8 mouse cellular contexts compared by ENCODE assay signal in the genomic region with DNA sequence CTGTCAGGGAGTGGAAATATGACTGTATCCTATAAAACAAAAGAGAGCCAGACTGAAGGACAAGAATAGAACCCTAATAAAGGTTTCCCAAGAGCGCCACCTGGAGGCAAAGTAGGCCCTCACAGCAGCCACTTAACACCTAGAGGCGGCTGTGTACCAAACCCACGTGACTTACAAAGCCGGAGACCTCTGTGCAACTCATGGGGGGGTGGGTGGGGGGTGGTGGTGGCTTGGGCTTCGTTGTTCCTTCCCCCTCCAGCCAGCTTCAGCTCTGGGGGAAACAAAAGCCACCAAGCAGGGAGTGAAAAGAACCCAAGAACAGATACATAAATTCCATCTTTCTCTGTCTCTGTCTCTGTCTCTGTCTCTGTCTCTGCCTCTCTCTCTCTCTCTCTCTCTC. TPM values are rescaled to one million over a fixed set of nuclear protein-coding genes. Genes with fewer than 3 reads are reported as not detected.
A peak's percentile ranks its signal among the peaks of the same experiment; 100 is the strongest.
DNase-seq lines count a peak whose midpoint lies in the region; ATAC-seq lines count a peak whose summit lies in the region.

No protein-coding gene starts in this region.

- peaks cover 4% of the 10 kb centered on the region for H3K4me1 ChIP-seq in liver, embryonic 15.5 days (replicated peaks)

- no peaks in the 10 kb centered on the region for H3K27me3 ChIP-seq in liver, embryonic 15.5 days

- H3K9ac ChIP-seq in liver, embryonic 15.5 days: no peak overlapping the region

- DNase-seq in CD4-positive helper T cell, adult 2 months (ENCODE audit: low read depth, low spot score): peak; percentile 73
- peak; percentile 92 for DNase-seq in R1 (ENCODE audit: low read depth, low spot score)
- DNase-seq in cerebellum, postnatal 4 days (ENCODE audit: low spot score in 2 of 2): peak; percentile 58 to 83
- peak; percentile 85 to 92 for DNase-seq in kidney, adult 8-10 months
- peak; percentile 82 for DNase-seq in retina, embryonic 14.5 days (ENCODE audit: low spot score)
- DNase-seq in urinary bladder, adult 18-20 months (ENCODE audit: low spot score in 2 of 2): peak; percentile 67 to 72

- no peak overlapping the region; the same call in 1 of the 2 replicates for H3K27ac ChIP-seq in liver, embryonic 15.5 days (replicated peaks)

- ATAC-seq in granulocyte monocyte progenitor cell, adult 5-6 weeks (replicated peaks; ENCODE audit: poor library complexity, severe bottlenecking): peak; percentile 85
- ATAC-seq in liver, embryonic 15.5 days (ENCODE audit: insufficient read depth): peak; percentile 60; the same call in 1 of the 2 replicates

- WGBS in liver, embryonic 15.5 days (ENCODE audit: insufficient replicate concordance): 2% methylated on average over 5 of the region's 5 CpGs

- H3K36me3 ChIP-seq in liver, embryonic 15.5 days (replicated peaks): no peaks in the 10 kb centered on the region

- H3K4me2 ChIP-seq in liver, embryonic 15.5 days: peak overlapping the region; percentile 64

- no peaks in the 10 kb centered on the region for H3K9me3 ChIP-seq in liver, embryonic 15.5 days (replicated peaks)

- H3K4me3 ChIP-seq in liver, embryonic 15.5 days (replicated peaks): no peak overlapping the region

RNA-seq across cellular contexts. Expression of gene Ggt6, which starts 6.6 kb away (rescaled TPM):
- not detected in 2 replicates for total RNA-seq in granulocyte monocyte progenitor cell, adult 5-6 weeks (2014; fragmentation: Nextera tagmentation)
- not detected in 2 replicates for total RNA-seq in granulocyte monocyte progenitor cell, adult 5-6 weeks (2017)
- polyA plus RNA-seq in liver, embryonic 15.5 days (2015; fragmentation: Nextera tagmentation; extraction: Ambion mirVana): 0.32 and 0.36 TPM in 2 replicates

RNA-seq across cellular contexts. Expression of gene Mybbp1a, which starts 12.5 kb away (rescaled TPM):
- 172 and 173 TPM in 2 replicates for total RNA-seq in granulocyte monocyte progenitor cell, adult 5-6 weeks (2014; fragmentation: Nextera tagmentation)
- 132 and 239 TPM in 2 replicates for total RNA-seq in granulocyte monocyte progenitor cell, adult 5-6 weeks (2017)
- polyA plus RNA-seq in liver, embryonic 15.5 days (2015; fragmentation: Nextera tagmentation; extraction: Ambion mirVana): 66.0 and 70.7 TPM in 2 replicates

RNA-seq across cellular contexts. Expression of gene Smtnl2, which starts 17.2 kb away (rescaled TPM):
- total RNA-seq in granulocyte monocyte progenitor cell, adult 5-6 weeks (2014; fragmentation: Nextera tagmentation): 0.79 and 1.2 TPM in 2 replicates
- total RNA-seq in granulocyte monocyte progenitor cell, adult 5-6 weeks (2017): not detected in 2 replicates
- 4.2 and 4.5 TPM in 2 replicates for polyA plus RNA-seq in liver, embryonic 15.5 days (2015; fragmentation: Nextera tagmentation; extraction: Ambion mirVana)
